Mouse (Mus musculus) stomach, postnatal 0 days (tissue): ENCODE data around the gene Col8a2.

Experiments
- CTCF ChIP-seq: IDR thresholded peaks from 2 replicates; pipeline ENCODE4 v1.5.1; 2016; ENCODE audit warnings: antibody characterized with exemption, low read depth, mild to moderate bottlenecking, moderate library complexity
- EP300 ChIP-seq: optimal IDR thresholded peaks from 2 replicates; pipeline ENCODE3; 2016; ENCODE audit warnings: antibody characterized with exemption

- TF ChIP-seq EP300 (peak; percentile 89), CTCF (peak; percentile 27; the same call in 1 of the 2 replicates)
Observed at GRCm38 (mm10) chr4:126256131-126256791, 30.3 kb upstream of the Col8a2 start, which contains the start of gene Map7d1.
